Mouse (Mus musculus) heart, embryonic 13.5 days (tissue): ENCODE measurements around the gene Gm49388. TPM values are rescaled to one million over a fixed set of nuclear protein-coding genes. Genes with fewer than 3 reads are reported as not detected.

ENCODE experiments used
- ATAC-seq: fragments of 200-750 bp; cut with Nextera tagmentation; 2 replicates; pipeline ENCODE4 v1.8.0; 2017; ENCODE audit warnings: moderate TSS enrichment; ENCODE audit not compliant: insufficient number of reproducible peaks, low FRiP score, low TSS enrichment; ENCODE audit errors: extremely low read depth
- H3K27ac ChIP-seq: fragments of 300-500 bp; sonication (generic); replicated peaks from 2 replicates; pipeline ENCODE4 v1.5.1; 2015; ENCODE audit warnings: moderate library complexity, mild to moderate bottlenecking, inconsistent platforms
- H3K27me3 ChIP-seq: fragments of 300-500 bp; sonication (generic); replicated peaks from 2 replicates; pipeline ENCODE4 v1.6.1; 2015; ENCODE audit warnings: mild to moderate bottlenecking, inconsistent platforms
- H3K36me3 ChIP-seq: fragments of 300-500 bp; sonication (generic); 2 replicates; pipeline ENCODE4 v1.6.1; 2015; ENCODE audit warnings: mild to moderate bottlenecking, inconsistent platforms
- H3K4me1 ChIP-seq: fragments of 300-500 bp; sonication (generic); 2 replicates; pipeline ENCODE4 v1.6.1; 2015; ENCODE audit warnings: inconsistent platforms
- H3K4me2 ChIP-seq: fragments of 300-500 bp; sonication (generic); 2 replicates; pipeline ENCODE4 v1.6.1; 2015; ENCODE audit warnings: inconsistent platforms, mild to moderate bottlenecking, moderate library complexity
- H3K4me3 ChIP-seq: fragments of 300-500 bp; sonication (generic); 2 replicates; pipeline ENCODE4 v1.5.1; 2015; ENCODE audit warnings: moderate library complexity, mild to moderate bottlenecking, inconsistent platforms
- H3K9ac ChIP-seq: fragments of 300-500 bp; sonication (generic); 2 replicates; pipeline ENCODE4 v1.6.1; 2015; ENCODE audit warnings: inconsistent platforms, mild to moderate bottlenecking, moderate library complexity
- H3K9me3 ChIP-seq: fragments of 300-500 bp; sonication (generic); 2 replicates; pipeline ENCODE4 v1.6.1; 2016; ENCODE audit warnings: inconsistent platforms
- WGBS: fragments of 180-500 bp; shearing (Covaris S2); methylation state at CpG from one replicate; pipeline ENCODE4 v1.1.7; 2015; ENCODE audit warnings: mixed read lengths; 5-methylcytosine and 5-hydroxymethylcytosine counted together
- polyA plus RNA-seq: library from polyadenylated mRNA; unstranded; fragments of >200 nt; fragmentation: Nextera tagmentation; extraction: Ambion mirVana; gene quantifications from 2 replicates; pipeline ENCODE4 v1.2.1, GENCODE M21; 2015

Gene Gm49388
- polyA plus RNA-seq, 1 experiment from 2014 or later: not detected

- ATAC-seq: peak; percentile 49
- peak overlapping the region; percentile 92 for H3K4me3 ChIP-seq
- H3K36me3 ChIP-seq: peaks cover 44% of the 10 kb centered on the region
- 3% methylated on average over 45 of the region's 66 CpGs for WGBS
- H3K9me3 ChIP-seq: no peaks in the 10 kb centered on the region
- H3K27ac ChIP-seq: peak overlapping the region; percentile 99
- peak overlapping the region; percentile 96 for H3K9ac ChIP-seq
- no peaks in the 10 kb centered on the region for H3K27me3 ChIP-seq
- H3K4me2 ChIP-seq: peak overlapping the region; percentile 95
- peaks cover 22% of the 10 kb centered on the region for H3K4me1 ChIP-seq
Measured at GRCm38 (mm10) chr7:127777474-127778266, 7.7 kb upstream of the Gm49388 start.

- peak overlapping the region; percentile 96 for H3K9ac ChIP-seq
- peak overlapping the region; percentile 92 for H3K4me3 ChIP-seq
- no peaks in the 10 kb centered on the region for H3K27me3 ChIP-seq
- no peak for ATAC-seq
- peaks cover 22% of the 10 kb centered on the region for H3K4me1 ChIP-seq
- peak overlapping the region; percentile 95 for H3K4me2 ChIP-seq
- H3K9me3 ChIP-seq: no peaks in the 10 kb centered on the region
- WGBS: 73% methylated on average over 4 of the region's 4 CpGs
- H3K27ac ChIP-seq: no peak overlapping the region
- peaks cover 50% of the 10 kb centered on the region for H3K36me3 ChIP-seq
Measured at GRCm38 (mm10) chr7:127778350-127778749, 7.1 kb upstream of the Gm49388 start.

- Histone ChIP-seq H3K27me3 (no peaks in the 10 kb centered on the region), H3K9ac (no peak overlapping the region), H3K27ac (no peak overlapping the region), H3K4me2 (no peak overlapping the region), H3K4me1 (peaks cover 13% of the 10 kb centered on the region), H3K36me3 (peaks cover 85% of the 10 kb centered on the region), H3K9me3 (no peaks in the 10 kb centered on the region), H3K4me3 (no peak overlapping the region)
- no peak for ATAC-seq
- WGBS: 89% methylated on average over 23 of the region's 23 CpGs
Measured at GRCm38 (mm10) chr7:127797076-127797845, 11.9 kb downstream of the Gm49388 start.

- H3K9me3 ChIP-seq: no peaks in the 10 kb centered on the region
- peaks cover 13% of the 10 kb centered on the region for H3K4me1 ChIP-seq
- WGBS: 89% methylated on average over 4 of the region's 4 CpGs
- no peaks in the 10 kb centered on the region for H3K27me3 ChIP-seq
- H3K4me3 ChIP-seq: no peak overlapping the region
- H3K4me2 ChIP-seq: no peak overlapping the region
- no peak overlapping the region for H3K9ac ChIP-seq
- H3K27ac ChIP-seq: no peak overlapping the region
- peaks cover 83% of the 10 kb centered on the region for H3K36me3 ChIP-seq
- no peak for ATAC-seq
Measured at GRCm38 (mm10) chr7:127798591-127798990, 13.2 kb downstream of the Gm49388 start.

- no peak overlapping the region for H3K9ac ChIP-seq
- H3K4me1 ChIP-seq: peaks cover 13% of the 10 kb centered on the region
- WGBS: 87% methylated on average over 13 of the region's 13 CpGs
- H3K4me3 ChIP-seq: no peak overlapping the region
- peaks cover 77% of the 10 kb centered on the region for H3K36me3 ChIP-seq
- no peak overlapping the region for H3K4me2 ChIP-seq
- no peaks in the 10 kb centered on the region for H3K9me3 ChIP-seq
- no peak for ATAC-seq
- no peaks in the 10 kb centered on the region for H3K27me3 ChIP-seq
- no peak overlapping the region for H3K27ac ChIP-seq
Measured at GRCm38 (mm10) chr7:127799211-127799610, 13.8 kb downstream of the Gm49388 start.

GRCm38 (mm10) chr7:127799738-127800137 lies 14.3 kb downstream of the Gm49388 start:
- Histone ChIP-seq H3K9ac (no peak overlapping the region), H3K4me3 (no peak overlapping the region), H3K4me1 (peaks cover 13% of the 10 kb centered on the region), H3K9me3 (no peaks in the 10 kb centered on the region), H3K36me3 (peaks cover 71% of the 10 kb centered on the region), H3K27ac (no peak overlapping the region), H3K4me2 (no peak overlapping the region), H3K27me3 (no peaks in the 10 kb centered on the region)
- WGBS: 78% methylated on average over 1 of the region's 1 CpGs
- ATAC-seq: no peak

GRCm38 (mm10) chr7:127800435-127801009 lies 15.1 kb downstream of the Gm49388 start, which contains the start of gene Hsd3b7:
TSS of gene Hsd3b7 (plus strand) at chr7:127800604.
- peaks cover 64% of the 10 kb centered on the region for H3K36me3 ChIP-seq
- peak within 1 kb of the TSS; percentile 37 for H3K27ac ChIP-seq
- H3K27me3 ChIP-seq: no peaks in the 10 kb centered on the region
- H3K9ac ChIP-seq: peak within 1 kb of the TSS; percentile 61
- H3K9me3 ChIP-seq: no peaks in the 10 kb centered on the region
- H3K4me3 ChIP-seq: peak within 1 kb of the TSS; percentile 41
- peaks cover 13% of the 10 kb centered on the region for H3K4me1 ChIP-seq
- WGBS: 28% methylated on average over 6 of the region's 6 CpGs
- peak; percentile 67; the same call in 1 of the 2 replicates for ATAC-seq
- peak within 1 kb of the TSS; percentile 62 for H3K4me2 ChIP-seq

- Histone ChIP-seq H3K9me3 (no peaks in the 10 kb centered on the region), H3K36me3 (peaks cover 58% of the 10 kb centered on the region), H3K27me3 (no peaks in the 10 kb centered on the region), H3K9ac (peak overlapping the region; percentile 61), H3K27ac (peak overlapping the region; percentile 37), H3K4me1 (peaks cover 13% of the 10 kb centered on the region), H3K4me3 (peak overlapping the region; percentile 41), H3K4me2 (peak overlapping the region; percentile 62)
- 90% methylated on average over 8 of the region's 8 CpGs for WGBS
- ATAC-seq: no peak; the same call in 1 of the 2 replicates
Measured at GRCm38 (mm10) chr7:127801010-127801621, 15.7 kb downstream of the Gm49388 start.

GRCm38 (mm10) chr7:127802313-127802712 lies 16.9 kb downstream of the Gm49388 start:
- peaks cover 13% of the 10 kb centered on the region for H3K4me1 ChIP-seq
- H3K36me3 ChIP-seq: peaks cover 46% of the 10 kb centered on the region
- no peaks in the 10 kb centered on the region for H3K9me3 ChIP-seq
- no peak overlapping the region for H3K4me3 ChIP-seq
- H3K9ac ChIP-seq: no peak overlapping the region
- H3K27ac ChIP-seq: no peak overlapping the region
- 85% methylated on average over 17 of the region's 17 CpGs for whole genome bisulfite sequencing
- H3K4me2 ChIP-seq: no peak overlapping the region
- no peaks in the 10 kb centered on the region for H3K27me3 ChIP-seq
- no peak for ATAC-seq

GRCm38 (mm10) chr7:127808821-127809220 lies 23.4 kb downstream of the Gm49388 start:
- peaks cover 8% of the 10 kb centered on the region; the same call in 1 of the 2 replicates for H3K36me3 ChIP-seq
- ATAC-seq: no peak
- H3K4me3 ChIP-seq: no peak overlapping the region
- H3K27me3 ChIP-seq: no peaks in the 10 kb centered on the region
- H3K4me1 ChIP-seq: peaks cover under 1% of the 10 kb centered on the region; the same call in 1 of the 2 replicates
- WGBS: 63% methylated on average over 5 of the region's 5 CpGs
- no peak overlapping the region for H3K27ac ChIP-seq
- no peak overlapping the region for H3K9ac ChIP-seq
- no peaks in the 10 kb centered on the region for H3K9me3 ChIP-seq
- H3K4me2 ChIP-seq: no peak overlapping the region

- WGBS: 81% methylated on average over 1 of the region's 1 CpGs
Measured at GRCm38 (mm10) chr7:127809846-127810245, 24.4 kb downstream of the Gm49388 start.

More at GRCm38 (mm10) chr7:127809846-127810245, 24.4 kb downstream of the Gm49388 start:
- H3K27ac ChIP-seq: no peak overlapping the region
- ATAC-seq: no peak
- H3K27me3 ChIP-seq: no peaks in the 10 kb centered on the region
- H3K36me3 ChIP-seq: peaks cover 8% of the 10 kb centered on the region; the same call in 1 of the 2 replicates
- H3K4me1 ChIP-seq: peaks cover 8% of the 10 kb centered on the region; the same call in 1 of the 2 replicates
- H3K9ac ChIP-seq: no peak overlapping the region
- H3K4me2 ChIP-seq: no peak overlapping the region
- H3K4me3 ChIP-seq: no peak overlapping the region
- H3K9me3 ChIP-seq: no peaks in the 10 kb centered on the region
